Comparison of ENCODE assay signal across 10 mouse cellular contexts in the genomic region with DNA sequence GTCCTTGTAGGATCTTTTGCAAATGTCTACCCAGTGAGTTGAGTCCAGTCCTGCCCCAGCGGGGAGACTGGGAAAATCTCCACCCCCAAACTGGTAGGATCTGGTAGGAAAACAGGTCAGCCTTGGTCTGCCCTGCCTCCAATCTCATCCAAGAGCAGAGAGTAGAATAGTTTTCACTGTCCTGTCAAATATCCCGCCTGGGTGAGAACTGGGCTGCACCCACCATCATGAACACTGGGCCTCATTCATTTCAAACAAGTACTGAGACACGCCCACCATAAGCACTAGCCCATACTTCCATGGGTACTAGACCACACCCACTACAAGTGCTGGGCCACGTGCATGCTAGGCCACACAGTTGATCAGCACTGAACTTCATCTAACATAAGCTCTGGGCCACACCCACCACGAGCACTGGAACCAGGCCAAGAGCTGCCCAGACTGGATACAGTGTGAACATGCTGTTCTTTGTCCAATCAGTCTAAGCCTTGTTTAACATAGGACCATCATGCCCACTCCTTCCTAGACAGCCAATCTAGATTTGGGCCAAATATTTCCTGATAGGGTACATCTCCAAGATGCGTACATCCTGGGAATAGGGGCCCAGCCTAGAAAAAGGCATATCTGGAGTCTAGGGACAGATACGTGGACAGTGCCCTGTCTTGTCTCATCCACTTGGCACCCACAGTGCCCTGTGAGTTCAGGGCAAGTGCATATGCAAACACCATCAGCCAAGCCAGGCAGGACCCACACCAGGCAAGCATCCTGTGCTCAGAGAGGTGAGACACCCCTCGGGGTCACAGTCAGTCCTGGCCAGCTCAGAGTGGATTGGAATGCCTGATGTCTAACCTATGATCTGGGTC. TPM values are rescaled to one million over a fixed set of nuclear protein-coding genes. Genes with fewer than 3 reads are reported as not detected.
DNase-seq lines count a peak whose midpoint lies in the region; ATAC-seq and TF ChIP-seq lines count a peak whose summit lies in the region.
"Had no signal": no experiment of that assay in that cellular context is flagged by ENCODE, and none has a peak within 500 bp of the region (broad histone marks: within the 10 kb centered on the region; RNA-seq: fewer than 3 reads in every experiment).

No protein-coding gene starts in this region.

- H3K4me1 ChIP-seq in heart, embryonic 10.5 days, result peaks cover 44% of the 10 kb centered on the region
- H3K4me1 ChIP-seq in intestine, postnatal 0 days (replicated peaks; ENCODE audit: control insufficient read depth, insufficient read depth, low read length), result no peaks in the 10 kb centered on the region

- H3K9ac ChIP-seq in intestine, postnatal 0 days (ENCODE audit: low read depth, low read length), result no peak overlapping the region

- no peak overlapping the region for H3K4me2 ChIP-seq in intestine, postnatal 0 days (replicated peaks; ENCODE audit: low read depth)

- DNase-seq in heart, adult 11 months, result peak; percentile 96
- DNase-seq in heart, embryonic 10.5 days (ENCODE audit: low spot score), result no peak
- peak; percentile 31 for DNase-seq in 416B (ENCODE audit: low read depth)
- peak; percentile 77 for DNase-seq in gastrocnemius, postnatal 25 days
- no peak for DNase-seq in thymus, postnatal 4 days
- no peak for DNase-seq in urinary bladder, postnatal 25 days (ENCODE audit: low spot score)

- no peaks in the 10 kb centered on the region for H3K9me3 ChIP-seq in heart, embryonic 10.5 days
- H3K9me3 ChIP-seq in intestine, postnatal 0 days (ENCODE audit: control insufficient read depth), result no peaks in the 10 kb centered on the region

- 54% methylated on average over 8 of the region's 8 CpGs for WGBS in heart, embryonic 10.5 days
- WGBS in intestine, postnatal 0 days, result 59% methylated on average over 8 of the region's 8 CpGs

- H3K4me3 ChIP-seq in heart, embryonic 10.5 days, result no peak overlapping the region
- no peak overlapping the region for H3K4me3 ChIP-seq in intestine, postnatal 0 days (ENCODE audit: low read depth, low read length)

- TF ChIP-seq CTCF in intestine, postnatal 0 days (IDR thresholded peaks at IDR 0.05; ENCODE audit: low read depth), result no peak

- peaks cover 20% of the 10 kb centered on the region; the same call in 1 of the 2 replicates for H3K36me3 ChIP-seq in heart, embryonic 10.5 days
- no peaks in the 10 kb centered on the region for H3K36me3 ChIP-seq in intestine, postnatal 0 days (ENCODE audit: control insufficient read depth, insufficient read depth)

- H3K27ac ChIP-seq in heart, embryonic 10.5 days, result no peak overlapping the region
- H3K27ac ChIP-seq in intestine, postnatal 0 days (ENCODE audit: low read depth, low read length), result no peak overlapping the region

- ATAC-seq in intestine, postnatal 0 days, result peak; percentile 53; the same call in 1 of the 2 replicates
- no peak for ATAC-seq in monocyte, adult 5-6 weeks (replicated peaks; ENCODE audit: insufficient number of reproducible peaks, low FRiP score, low TSS enrichment, poor library complexity, severe bottlenecking)
- ATAC-seq: CD4-positive, CD25-positive, alpha-beta regulatory T cell, adult 4 months; inflammation-experienced regulatory T-cells, adult 6 months had no signal

- no peaks in the 10 kb centered on the region for H3K27me3 ChIP-seq in heart, embryonic 10.5 days (ENCODE audit: insufficient read depth, poor library complexity, severe bottlenecking)
- H3K27me3 ChIP-seq in intestine, postnatal 0 days (replicated peaks; ENCODE audit: control insufficient read depth, insufficient read depth, low read length), result peaks cover 3% of the 10 kb centered on the region; the same call in 1 of the 2 replicates

RNA-seq across cellular contexts. Expression of a gene that starts 56.2 kb away (rescaled TPM):
- 0.59 and 0.60 TPM in 2 replicates for polyA plus RNA-seq in heart, embryonic 10.5 days (2016; fragmentation: Nextera tagmentation; extraction: Ambion mirVana)
- total RNA-seq in gastrocnemius, postnatal 25 days (2021), result not detected
- 0.47 and 0.76 TPM in 2 replicates for polyA plus RNA-seq in intestine, postnatal 0 days (2015; fragmentation: Nextera tagmentation; extraction: Ambion mirVana)
- 0.43 to 3.4 TPM (median 1.7 TPM) in 3 replicates for total RNA-seq in monocyte, adult 5-6 weeks (2017)

Comparison
In these comparisons a context has a peak if more than half of its experiments do, and no peak if none do; other contexts are left out.
1. DNase-seq: peak in heart, adult 11 months (single experiment), 416B (single experiment) and gastrocnemius, postnatal 25 days (single experiment); none in heart, embryonic 10.5 days (single experiment), thymus, postnatal 4 days (single experiment) and urinary bladder, postnatal 25 days (single experiment).